Mouse (Mus musculus) midbrain, embryonic 10.5 days (tissue): ENCODE measurements at regions not wholly inside any gene's neighbourhood (a gene's known extent, or its start where the extent isn't known, plus 50 kb on each side); places are given as distances from the start of the nearest gene placed in this dataset.

Experiments used
- DNase-seq: peaks from one replicate; pipeline ENCODE4 v3.0.0-alpha.2; 2017; ENCODE audit warnings: low spot score
- H3K27ac ChIP-seq: fragments of 300-500 bp; sonication (generic); replicated peaks from 2 replicates; pipeline ENCODE4 v1.5.1; 2016; ENCODE audit warnings: mild to moderate bottlenecking
- H3K27me3 ChIP-seq: fragments of 300-500 bp; sonication (generic); 2 replicates; pipeline ENCODE4 v1.6.1; 2016; ENCODE audit warnings: low read depth, mild to moderate bottlenecking; ENCODE audit not compliant: poor library complexity, severe bottlenecking
- H3K36me3 ChIP-seq: fragments of 300-500 bp; sonication (generic); 2 replicates; pipeline ENCODE4 v1.6.1; 2016; ENCODE audit warnings: mild to moderate bottlenecking, moderate library complexity
- H3K4me1 ChIP-seq: fragments of 300-500 bp; sonication (generic); 2 replicates; pipeline ENCODE4 v1.6.1; 2016
- H3K4me3 ChIP-seq: fragments of 300-500 bp; sonication (generic); 2 replicates; pipeline ENCODE4 v1.5.1; 2016; ENCODE audit warnings: mild to moderate bottlenecking, moderate library complexity
- H3K9me3 ChIP-seq: fragments of 300-500 bp; sonication (generic); replicated peaks from 2 replicates; pipeline ENCODE4 v1.6.1; 2016; ENCODE audit warnings: mild to moderate bottlenecking
- WGBS: fragments of 180-500 bp; shearing (Covaris S2); methylation state at CpG from one replicate; pipeline ENCODE4 v1.1.7; 2016; 5-methylcytosine and 5-hydroxymethylcytosine counted together

GRCm38 (mm10) chr14:99392813-99393212 is 94.3 kb downstream of the Klf5 start:
- Histone ChIP-seq H3K4me1 (no peaks in the 10 kb centered on the region), H3K9me3 (no peaks in the 10 kb centered on the region), H3K36me3 (no peaks in the 10 kb centered on the region), H3K27ac (no peak overlapping the region), H3K27me3 (no peaks in the 10 kb centered on the region), H3K4me3 (no peak overlapping the region)
- no peak for DNase-seq
- 80% methylated on average over 2 of the region's 2 CpGs for WGBS

- no peak overlapping the region for H3K27ac ChIP-seq
- H3K36me3 ChIP-seq, result no peaks in the 10 kb centered on the region
- H3K4me1 ChIP-seq, result no peaks in the 10 kb centered on the region
- no peaks in the 10 kb centered on the region for H3K27me3 ChIP-seq
- no peak overlapping the region for H3K4me3 ChIP-seq
- WGBS, result 92% methylated on average over 8 of the region's 8 CpGs
- H3K9me3 ChIP-seq, result no peaks in the 10 kb centered on the region
- DNase-seq, result no peak
Observed at GRCm38 (mm10) chr14:99393611-99394010, 95.1 kb downstream of the Klf5 start.

- peaks cover 10% of the 10 kb centered on the region; the same call in 1 of the 2 replicates for H3K27me3 ChIP-seq
- no peak overlapping the region for H3K4me3 ChIP-seq
- 87% methylated on average over 6 of the region's 6 CpGs for whole genome bisulfite sequencing
- no peak overlapping the region for H3K27ac ChIP-seq
- no peaks in the 10 kb centered on the region for H3K4me1 ChIP-seq
- H3K9me3 ChIP-seq, result no peaks in the 10 kb centered on the region
- H3K36me3 ChIP-seq, result no peaks in the 10 kb centered on the region
- DNase-seq, result no peak
Observed at GRCm38 (mm10) chr14:99403155-99403726, 104.8 kb downstream of the Klf5 start.

GRCm38 (mm10) chr14:99405228-99405627 is 106.7 kb downstream of the Klf5 start:
- 80% methylated on average over 5 of the region's 5 CpGs for WGBS
- H3K4me1 ChIP-seq, result no peaks in the 10 kb centered on the region
- no peak overlapping the region for H3K27ac ChIP-seq
- DNase-seq, result no peak
- H3K4me3 ChIP-seq, result no peak overlapping the region
- no peaks in the 10 kb centered on the region for H3K36me3 ChIP-seq
- H3K27me3 ChIP-seq, result peaks cover 17% of the 10 kb centered on the region; the same call in 1 of the 2 replicates
- no peaks in the 10 kb centered on the region for H3K9me3 ChIP-seq

- DNase-seq, result no peak
- no peak overlapping the region for H3K27ac ChIP-seq
- peaks cover 48% of the 10 kb centered on the region for H3K27me3 ChIP-seq
- H3K4me1 ChIP-seq, result 0 out of 2 replicates have a peak, but pooled peaks cover 5% of the 10 kb centered on the region
- WGBS, result 72% methylated on average over 5 of the region's 5 CpGs
- H3K4me3 ChIP-seq, result no peak overlapping the region
- no peaks in the 10 kb centered on the region for H3K36me3 ChIP-seq
- no peaks in the 10 kb centered on the region for H3K9me3 ChIP-seq
Observed at GRCm38 (mm10) chr14:99411835-99412234, 113.3 kb downstream of the Klf5 start.

- no peak overlapping the region for H3K27ac ChIP-seq
- no peaks in the 10 kb centered on the region for H3K36me3 ChIP-seq
- H3K27me3 ChIP-seq, result peaks cover 44% of the 10 kb centered on the region
- DNase-seq, result no peak
- no peak overlapping the region for H3K4me3 ChIP-seq
- H3K9me3 ChIP-seq, result no peaks in the 10 kb centered on the region
- 0 out of 2 replicates have a peak, but pooled peaks cover 5% of the 10 kb centered on the region for H3K4me1 ChIP-seq
- 79% methylated on average over 3 of the region's 3 CpGs for WGBS
Observed at GRCm38 (mm10) chr14:99416169-99416568, 117.7 kb downstream of the Klf5 start.

- no peak overlapping the region for H3K4me3 ChIP-seq
- no peaks in the 10 kb centered on the region for H3K36me3 ChIP-seq
- no peak for DNase-seq
- WGBS, result 94% methylated on average over 5 of the region's 5 CpGs
- H3K27ac ChIP-seq, result no peak overlapping the region
- peaks cover 27% of the 10 kb centered on the region for H3K27me3 ChIP-seq
- no peaks in the 10 kb centered on the region for H3K9me3 ChIP-seq
- no peaks in the 10 kb centered on the region for H3K4me1 ChIP-seq
Observed at GRCm38 (mm10) chr14:99418970-99419369, 120.5 kb downstream of the Klf5 start.

- Histone ChIP-seq H3K9me3 (no peaks in the 10 kb centered on the region), H3K36me3 (no peaks in the 10 kb centered on the region), H3K4me3 (no peak overlapping the region), H3K4me1 (no peaks in the 10 kb centered on the region), H3K27ac (no peak overlapping the region), H3K27me3 (no peaks in the 10 kb centered on the region)
- no peak for DNase-seq
- WGBS, result 86% methylated on average over 7 of the region's 7 CpGs
Observed at GRCm38 (mm10) chr14:99423334-99423733, 124.8 kb downstream of the Klf5 start.

- Histone ChIP-seq H3K4me1 (no peaks in the 10 kb centered on the region), H3K4me3 (no peak overlapping the region), H3K36me3 (no peaks in the 10 kb centered on the region), H3K27me3 (no peaks in the 10 kb centered on the region), H3K9me3 (no peaks in the 10 kb centered on the region), H3K27ac (no peak overlapping the region)
- DNase-seq, result no peak
- 91% methylated on average over 3 of the region's 3 CpGs for WGBS
Observed at GRCm38 (mm10) chr14:99427049-99427448, 128.6 kb downstream of the Klf5 start.

GRCm38 (mm10) chr14:99430323-99430722 is 131.8 kb downstream of the Klf5 start:
- H3K9me3 ChIP-seq, result no peaks in the 10 kb centered on the region
- no peaks in the 10 kb centered on the region for H3K4me1 ChIP-seq
- no peak overlapping the region for H3K27ac ChIP-seq
- H3K36me3 ChIP-seq, result no peaks in the 10 kb centered on the region
- no peak for DNase-seq
- 96% methylated on average over 4 of the region's 4 CpGs for WGBS
- H3K27me3 ChIP-seq, result no peaks in the 10 kb centered on the region
- H3K4me3 ChIP-seq, result no peak overlapping the region

GRCm38 (mm10) chr14:99431697-99432096 is 133.2 kb downstream of the Klf5 start:
- H3K4me3 ChIP-seq, result no peak overlapping the region
- no peaks in the 10 kb centered on the region for H3K36me3 ChIP-seq
- H3K4me1 ChIP-seq, result no peaks in the 10 kb centered on the region
- WGBS, result 92% methylated on average over 7 of the region's 7 CpGs
- H3K27me3 ChIP-seq, result no peaks in the 10 kb centered on the region
- H3K9me3 ChIP-seq, result no peaks in the 10 kb centered on the region
- no peak for DNase-seq
- H3K27ac ChIP-seq, result no peak overlapping the region

- no peaks in the 10 kb centered on the region for H3K27me3 ChIP-seq
- H3K4me1 ChIP-seq, result no peaks in the 10 kb centered on the region
- no peak overlapping the region for H3K4me3 ChIP-seq
- H3K36me3 ChIP-seq, result no peaks in the 10 kb centered on the region
- H3K27ac ChIP-seq, result no peak overlapping the region
- no peak for DNase-seq
- no peaks in the 10 kb centered on the region for H3K9me3 ChIP-seq
- WGBS, result 92% methylated on average over 1 of the region's 1 CpGs
Observed at GRCm38 (mm10) chr14:99434645-99435044, 136.2 kb downstream of the Klf5 start.

GRCm38 (mm10) chr14:99435512-99435911 is 137.0 kb downstream of the Klf5 start:
- Histone ChIP-seq H3K9me3 (no peaks in the 10 kb centered on the region), H3K4me3 (no peak overlapping the region), H3K27me3 (no peaks in the 10 kb centered on the region), H3K36me3 (no peaks in the 10 kb centered on the region), H3K27ac (no peak overlapping the region), H3K4me1 (no peaks in the 10 kb centered on the region)
- no peak for DNase-seq
- WGBS, result 80% methylated on average over 3 of the region's 3 CpGs

- Histone ChIP-seq H3K36me3 (no peaks in the 10 kb centered on the region), H3K27ac (no peak overlapping the region), H3K4me3 (no peak overlapping the region), H3K4me1 (no peaks in the 10 kb centered on the region), H3K9me3 (no peaks in the 10 kb centered on the region), H3K27me3 (no peaks in the 10 kb centered on the region)
- 74% methylated on average over 1 of the region's 1 CpGs for WGBS
- no peak for DNase-seq
Observed at GRCm38 (mm10) chr14:99436051-99436450, 137.6 kb downstream of the Klf5 start.
